Mouse (Mus musculus): ENCODE measurements around the gene 1810049J17Rik. TPM values are rescaled to one million over a fixed set of nuclear protein-coding genes. Genes with fewer than 3 reads are reported as not detected.

Gene 1810049J17Rik
- polyA plus RNA-seq, 1 experiment from 2014 or later, result 1.8 TPM

GRCm38 (mm10) chr15:12340536-12341400 is 19.1 kb upstream of the 1810049J17Rik start:
- no peaks in the 10 kb centered on the region for H3K9me3 ChIP-seq
- H3K27me3 ChIP-seq (replicated peaks), result no peaks in the 10 kb centered on the region
- no peak overlapping the region for H3K4me3 ChIP-seq (replicated peaks)
- H3K36me3 ChIP-seq, result no peaks in the 10 kb centered on the region
- H3K27ac ChIP-seq, result no peak overlapping the region
- H3K9ac ChIP-seq, result no peak overlapping the region
- peaks cover 3% of the 10 kb centered on the region for H3K4me1 ChIP-seq (replicated peaks)
- no peak overlapping the region for H3K4me2 ChIP-seq (replicated peaks)
- ATAC-seq, result 0 out of 2 replicates have a peak, but pooled peaks have one; percentile 23
- WGBS, result 68% methylated on average over 5 of the region's 5 CpGs

- H3K4me2 ChIP-seq (replicated peaks), result no peak overlapping the region
- 69% methylated on average over 3 of the region's 3 CpGs for WGBS
These were observed 16.1 kb upstream of the 1810049J17Rik start for GRCm38 (mm10) chr15:12337779-12338137.

DNA sequence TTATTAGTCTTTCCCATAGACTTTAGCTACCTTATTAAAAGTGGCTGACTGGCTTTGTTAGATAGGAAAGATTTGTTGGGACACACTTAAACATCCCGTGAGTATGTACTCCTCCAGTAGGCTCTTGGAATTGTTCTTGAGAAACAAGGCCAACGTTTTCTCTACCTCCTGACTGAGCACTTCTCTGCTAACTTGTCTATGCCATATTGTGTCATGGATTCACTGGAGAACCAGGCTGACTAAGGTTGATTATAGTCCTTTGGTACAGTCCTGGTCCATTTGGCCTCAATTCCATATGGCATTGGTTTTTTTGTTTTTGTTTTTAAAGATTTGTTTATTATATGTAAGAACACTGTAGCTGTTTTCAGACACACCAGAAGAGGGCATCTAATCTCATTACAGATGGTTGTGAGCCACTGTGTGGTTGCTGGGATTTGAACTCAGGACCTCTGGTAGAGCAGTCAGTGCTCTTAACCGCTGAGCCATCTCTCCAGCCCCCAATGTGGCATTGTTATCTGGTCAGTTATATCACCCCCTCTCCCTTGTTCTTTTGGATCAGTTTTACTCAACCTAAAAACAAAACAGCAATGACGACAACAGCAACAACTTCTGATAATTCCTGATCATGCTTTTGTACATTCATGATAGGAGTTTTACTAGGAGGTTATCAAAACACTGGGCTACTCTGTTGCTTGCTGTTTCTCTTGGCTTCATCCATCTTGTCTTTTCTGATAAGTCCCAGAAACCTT is 15.5 kb upstream of the 1810049J17Rik start:
- H3K27me3 ChIP-seq (replicated peaks), result no peaks in the 10 kb centered on the region
- H3K9ac ChIP-seq, result no peak overlapping the region
- no peak overlapping the region for H3K4me2 ChIP-seq (replicated peaks)
- no peaks in the 10 kb centered on the region for H3K36me3 ChIP-seq
- H3K4me1 ChIP-seq (replicated peaks), result peaks cover 3% of the 10 kb centered on the region
- no peaks in the 10 kb centered on the region for H3K9me3 ChIP-seq
- no peak overlapping the region for H3K4me3 ChIP-seq (replicated peaks)
- no peak for ATAC-seq
- 85% methylated on average over 4 of the region's 4 CpGs for WGBS
- no peak overlapping the region for H3K27ac ChIP-seq

More at GRCm38 (mm10) chr15:12337779-12338137, 16.1 kb upstream of the 1810049J17Rik start:
- Histone ChIP-seq H3K4me1 (replicated peaks) (peaks cover 3% of the 10 kb centered on the region), H3K27me3 (replicated peaks) (no peaks in the 10 kb centered on the region), H3K9ac (no peak overlapping the region), H3K9me3 (no peaks in the 10 kb centered on the region), H3K36me3 (no peaks in the 10 kb centered on the region), H3K4me3 (replicated peaks) (no peak overlapping the region), H3K27ac (no peak overlapping the region)
- no peak for ATAC-seq

DNA sequence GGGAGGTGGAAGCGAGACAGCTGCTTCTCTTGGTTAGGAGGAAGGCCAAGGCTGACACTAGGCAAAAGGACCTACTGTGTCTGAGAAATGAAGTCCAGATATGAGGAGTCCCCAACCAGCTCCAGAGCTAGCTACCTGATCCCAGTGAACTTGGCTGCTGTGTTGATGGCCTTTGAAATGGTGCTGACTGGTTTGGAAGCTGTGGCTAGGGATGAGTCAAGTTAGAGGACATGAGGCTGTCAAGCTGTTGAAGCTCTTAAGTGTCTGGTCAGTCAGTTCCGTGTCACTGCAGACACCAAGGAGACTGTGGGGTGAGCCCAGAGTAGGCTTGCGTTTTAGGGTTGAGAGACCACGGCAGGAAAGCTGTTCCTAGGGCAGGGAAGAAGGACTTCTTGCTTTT is 12.7 kb upstream of the 1810049J17Rik start:
- no peak overlapping the region for H3K9ac ChIP-seq
- no peak for ATAC-seq
- H3K36me3 ChIP-seq, result no peaks in the 10 kb centered on the region
- WGBS, result 83% methylated on average over 4 of the region's 4 CpGs
- no peak overlapping the region for H3K27ac ChIP-seq
- H3K27me3 ChIP-seq (replicated peaks), result no peaks in the 10 kb centered on the region
- no peaks in the 10 kb centered on the region for H3K9me3 ChIP-seq
- H3K4me3 ChIP-seq (replicated peaks), result no peak overlapping the region
- H3K4me1 ChIP-seq (replicated peaks), result peaks cover 8% of the 10 kb centered on the region; the same call in 1 of the 2 replicates
- H3K4me2 ChIP-seq (replicated peaks), result no peak overlapping the region

- peak; percentile 29; the same call in 1 of the 2 replicates for ATAC-seq
- Histone ChIP-seq H3K27ac (no peak overlapping the region), H3K4me3 (replicated peaks) (no peak overlapping the region), H3K27me3 (replicated peaks) (no peaks in the 10 kb centered on the region), H3K9ac (no peak overlapping the region), H3K4me1 (replicated peaks) (peaks cover 8% of the 10 kb centered on the region; the same call in 1 of the 2 replicates), H3K36me3 (no peaks in the 10 kb centered on the region), H3K4me2 (replicated peaks) (no peak overlapping the region), H3K9me3 (no peaks in the 10 kb centered on the region)
- WGBS, result 27% methylated on average over 1 of the region's 1 CpGs
These were observed 9.6 kb upstream of the 1810049J17Rik start for GRCm38 (mm10) chr15:12331300-12331699.

DNA sequence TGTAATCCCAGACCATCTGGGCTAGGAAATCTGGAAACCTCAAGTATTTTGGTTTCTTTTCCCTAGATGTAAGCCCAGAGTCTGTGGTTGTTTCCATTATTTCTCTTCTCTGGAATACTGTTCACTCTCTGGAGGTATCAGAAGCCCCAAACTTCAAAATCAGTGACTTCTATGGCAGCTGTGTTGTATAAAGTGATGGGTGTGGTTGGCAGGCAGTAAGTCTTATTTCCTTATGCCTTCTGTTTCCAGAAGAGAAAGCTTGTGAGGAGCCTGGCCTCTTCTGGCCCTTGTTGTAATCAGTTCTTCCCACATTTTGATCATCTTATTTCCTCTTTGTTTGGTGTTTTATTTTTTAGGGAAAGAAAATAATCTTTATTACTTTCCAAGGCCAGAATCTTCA is 9.2 kb upstream of the 1810049J17Rik start:
- Histone ChIP-seq H3K27ac (no peak overlapping the region), H3K4me2 (replicated peaks) (no peak overlapping the region), H3K4me1 (replicated peaks) (peaks cover 8% of the 10 kb centered on the region; the same call in 1 of the 2 replicates), H3K27me3 (replicated peaks) (no peaks in the 10 kb centered on the region), H3K4me3 (replicated peaks) (no peak overlapping the region), H3K9ac (no peak overlapping the region), H3K36me3 (no peaks in the 10 kb centered on the region), H3K9me3 (no peaks in the 10 kb centered on the region)
- ATAC-seq, result peak; percentile 59

DNA sequence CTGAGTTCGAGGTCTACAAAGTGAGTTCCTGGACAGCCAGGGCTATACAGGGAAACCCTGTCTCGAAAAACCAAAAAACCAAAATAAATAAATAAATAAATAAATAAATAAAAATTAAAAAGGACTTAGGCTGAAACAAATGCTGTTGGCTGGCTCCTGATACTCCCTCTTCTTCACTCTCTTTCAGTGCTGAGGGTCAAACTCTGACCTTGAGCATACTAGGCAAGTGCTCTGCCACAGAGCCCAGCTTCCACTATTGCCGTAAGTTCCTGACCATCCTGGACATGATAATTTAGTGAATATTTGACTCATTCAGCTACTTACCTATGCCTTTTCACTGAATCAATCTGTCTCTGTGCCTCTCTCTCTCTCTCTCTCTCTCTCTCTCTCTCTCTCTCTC is 8.7 kb upstream of the 1810049J17Rik start:
- no peaks in the 10 kb centered on the region for H3K36me3 ChIP-seq
- no peak overlapping the region for H3K9ac ChIP-seq
- H3K27me3 ChIP-seq (replicated peaks), result no peaks in the 10 kb centered on the region
- no peak overlapping the region for H3K4me3 ChIP-seq (replicated peaks)
- WGBS, result 81% methylated on average over 3 of the region's 3 CpGs
- H3K4me2 ChIP-seq (replicated peaks), result no peak overlapping the region
- peaks cover 8% of the 10 kb centered on the region; the same call in 1 of the 2 replicates for H3K4me1 ChIP-seq (replicated peaks)
- no peak for ATAC-seq
- no peak overlapping the region for H3K27ac ChIP-seq
- no peaks in the 10 kb centered on the region for H3K9me3 ChIP-seq

GRCm38 (mm10) chr15:12324326-12324725 is 2.6 kb upstream of the 1810049J17Rik start:
- Histone ChIP-seq H3K36me3 (no peaks in the 10 kb centered on the region), H3K4me2 (replicated peaks) (peak overlapping the region; percentile 3; the same call in 1 of the 2 replicates), H3K27me3 (replicated peaks) (no peaks in the 10 kb centered on the region), H3K9ac (no peak overlapping the region), H3K4me1 (replicated peaks) (0 out of 2 replicates have a peak, but pooled peaks cover 7% of the 10 kb centered on the region), H3K27ac (no peak overlapping the region), H3K9me3 (no peaks in the 10 kb centered on the region), H3K4me3 (replicated peaks) (no peak overlapping the region)
- 91% methylated on average over 1 of the region's 1 CpGs for WGBS
- ATAC-seq, result no peak

DNA sequence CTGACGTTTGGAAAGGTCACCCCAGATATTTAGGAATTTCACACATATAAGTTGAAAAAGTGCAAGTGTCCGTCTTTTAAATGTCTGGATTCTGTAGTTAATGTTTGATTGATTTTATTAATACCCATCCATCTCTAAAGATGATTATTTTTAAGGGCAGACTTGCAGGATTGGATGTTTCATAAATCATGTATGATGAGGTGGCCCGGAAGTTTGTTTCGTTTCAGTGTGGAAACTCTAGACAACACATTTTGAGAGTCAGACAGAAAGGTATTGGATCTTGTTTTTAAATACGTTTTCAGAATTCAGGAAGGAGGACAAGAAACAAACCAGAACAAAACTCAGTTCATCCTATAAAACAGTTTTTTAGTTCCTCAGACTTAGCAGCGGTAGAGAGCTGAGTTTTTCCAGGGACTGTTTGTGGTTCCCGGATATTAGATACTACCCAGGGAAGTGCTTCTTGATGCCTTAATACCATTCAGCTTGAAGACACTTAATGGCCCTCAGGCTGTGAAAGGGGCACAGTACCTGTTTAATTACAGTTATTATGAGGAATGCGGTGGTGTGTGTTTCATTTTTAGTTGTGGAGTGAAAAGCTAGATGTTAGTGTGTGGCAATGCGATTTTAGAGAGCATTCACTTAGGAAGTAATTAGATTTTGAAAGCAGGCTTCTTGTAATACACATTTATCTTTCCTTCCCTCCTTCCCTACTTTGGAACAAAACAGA is 1.1 kb upstream of the 1810049J17Rik start:
- Histone ChIP-seq H3K27me3 (replicated peaks) (no peaks in the 10 kb centered on the region), H3K4me1 (replicated peaks) (0 out of 2 replicates have a peak, but pooled peaks cover 7% of the 10 kb centered on the region), H3K9ac (peak overlapping the region; percentile 98), H3K4me2 (replicated peaks) (peak overlapping the region; percentile 64), H3K4me3 (replicated peaks) (peak overlapping the region; percentile 81), H3K9me3 (no peaks in the 10 kb centered on the region), H3K36me3 (no peaks in the 10 kb centered on the region), H3K27ac (no peak overlapping the region)
- 7% methylated on average over 9 of the region's 9 CpGs for WGBS
- ATAC-seq, result no peak

DNA sequence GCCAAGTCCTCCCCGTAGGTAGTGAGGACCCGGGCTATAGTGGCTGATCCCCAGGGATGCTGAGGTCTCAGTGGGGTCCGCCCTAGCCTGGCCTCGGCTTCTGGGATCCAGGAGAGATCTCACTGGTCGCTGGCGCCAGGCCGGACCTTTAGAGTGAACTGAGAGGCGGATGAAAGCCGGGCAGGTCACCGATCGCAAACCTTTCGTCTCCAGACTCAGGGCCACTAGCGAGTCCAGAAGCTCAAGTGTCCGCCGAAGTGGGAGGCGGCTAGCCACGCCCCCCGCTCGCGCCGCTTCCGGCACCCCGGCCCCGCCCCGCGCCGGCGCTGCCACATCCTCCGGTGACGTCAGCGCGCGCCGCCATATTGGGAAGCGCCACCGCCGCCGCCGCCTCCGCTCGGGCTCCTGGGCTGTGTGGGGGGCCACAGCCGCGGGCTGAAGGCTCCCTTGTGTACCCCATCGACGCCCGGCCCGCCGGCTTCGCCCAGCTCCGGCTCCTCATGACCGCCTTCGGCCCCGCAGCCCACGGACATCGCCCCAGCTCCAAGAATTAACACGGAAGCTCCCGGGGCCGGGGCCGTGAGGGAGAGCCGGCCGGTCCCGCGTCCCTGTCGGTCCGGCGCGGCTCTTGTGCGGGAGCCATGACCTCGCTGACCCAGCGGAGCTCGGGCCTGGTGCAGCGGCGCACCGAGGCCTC is 460 bp downstream of the 1810049J17Rik start, which contains the start of gene Golph3:
Gene Golph3 (plus strand): TSS at position 360 of the 697 bp plus-strand sequence.
- peak within 1 kb of the TSS; percentile 96 for H3K27ac ChIP-seq
- H3K9me3 ChIP-seq, result no peaks in the 10 kb centered on the region
- 0 out of 2 replicates have a peak, but pooled peaks cover 7% of the 10 kb centered on the region for H3K4me1 ChIP-seq (replicated peaks)
- H3K4me3 ChIP-seq (replicated peaks), result peak within 1 kb of the TSS; percentile 81
- H3K27me3 ChIP-seq (replicated peaks), result no peaks in the 10 kb centered on the region
- ATAC-seq, result peak; percentile 94
- no peaks in the 10 kb centered on the region for H3K36me3 ChIP-seq
- peak within 1 kb of the TSS; percentile 76 for H3K4me2 ChIP-seq (replicated peaks)
- under 1% methylated on average over 74 of the region's 74 CpGs for WGBS
- H3K9ac ChIP-seq, result peak within 1 kb of the TSS; percentile 98

DNA sequence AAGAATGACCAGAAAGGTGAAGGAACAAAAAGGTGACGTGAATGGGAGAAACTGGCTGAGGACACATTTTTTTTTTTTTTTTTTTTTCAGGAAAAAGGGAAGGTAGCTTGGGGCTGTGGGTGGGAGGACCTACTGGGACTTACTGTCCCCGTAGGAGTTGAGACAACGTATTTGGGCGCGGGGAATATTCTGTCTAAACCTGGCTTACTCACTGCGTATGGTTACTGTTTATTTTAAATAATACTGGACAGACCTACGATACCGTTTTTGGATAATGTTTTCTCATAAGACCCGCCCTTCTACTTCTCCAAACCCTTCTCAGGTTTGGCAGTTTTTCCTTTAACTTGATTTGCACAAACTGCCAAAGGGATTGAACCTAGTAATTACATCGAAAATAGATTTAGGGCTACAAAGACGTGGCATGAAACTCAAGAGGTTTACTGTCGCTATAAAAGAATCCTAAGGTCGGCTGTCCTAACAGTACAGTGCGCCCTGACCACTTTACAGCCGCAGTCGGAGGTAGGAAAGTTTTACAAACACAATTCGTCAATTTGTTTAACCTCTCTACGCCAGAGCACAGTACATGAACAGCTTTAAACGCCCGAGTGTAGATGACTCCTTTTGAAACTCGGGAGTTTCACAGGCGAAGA is 1.1 kb downstream of the 1810049J17Rik start:
- Histone ChIP-seq H3K9me3 (no peaks in the 10 kb centered on the region), H3K27me3 (replicated peaks) (no peaks in the 10 kb centered on the region), H3K4me3 (replicated peaks) (peak overlapping the region; percentile 81), H3K27ac (peak overlapping the region; percentile 54), H3K9ac (peak overlapping the region; percentile 63), H3K4me2 (replicated peaks) (peak overlapping the region; percentile 76), H3K36me3 (no peaks in the 10 kb centered on the region), H3K4me1 (replicated peaks) (0 out of 2 replicates have a peak, but pooled peaks cover 7% of the 10 kb centered on the region)
- 4% methylated on average over 22 of the region's 22 CpGs for WGBS
- no peak; the same call in 1 of the 2 replicates for ATAC-seq

Data from intestine, embryonic 15.5 days (tissue).